Mouse (Mus musculus) G1E (cell line): ENCODE data around the gene Srrm2. TPM values are rescaled to one million over a fixed set of nuclear protein-coding genes. Genes with fewer than 3 reads are reported as not detected.

Source experiments
- ATAC-seq: 2 replicates; pipeline ENCODE4 v1.8.0; 2016; ENCODE audit warnings: mild to moderate bottlenecking; ENCODE audit not compliant: insufficient number of reproducible peaks, poor library complexity, low FRiP score, severe bottlenecking; ENCODE audit errors: extremely low read depth
- DNase-seq: peaks from one replicate; pipeline ENCODE4 v3.0.0; 2012; ENCODE audit warnings: low spot score
- H3K27me3 ChIP-seq: 2 replicates; pipeline ENCODE4 v1.6.1; 2012; ENCODE audit warnings: mild to moderate bottlenecking, low read length, inconsistent platforms; ENCODE audit not compliant: insufficient read depth
- H3K36me3 ChIP-seq: replicated peaks from 2 replicates; pipeline ENCODE3; 2012; ENCODE audit warnings: mild to moderate bottlenecking, inconsistent platforms
- H3K4me1 ChIP-seq: 2 replicates; pipeline ENCODE4 v1.6.1; 2012; ENCODE audit warnings: low read depth, low read length, inconsistent platforms, mixed read lengths; ENCODE audit not compliant: insufficient read depth
- H3K4me3 ChIP-seq: 2 replicates; pipeline ENCODE4 v1.5.1; 2012; ENCODE audit warnings: low read depth, mild to moderate bottlenecking, inconsistent platforms, low read length, moderate library complexity, mixed read lengths
- H3K9me3 ChIP-seq: replicated peaks from 2 replicates; pipeline ENCODE4 v1.6.1; 2012; ENCODE audit warnings: inconsistent platforms
- CTCF ChIP-seq: IDR thresholded peaks from 2 replicates; pipeline ENCODE4 v1.5.1; 2012; ENCODE audit warnings: low read depth, low read length, inconsistent platforms, mixed read lengths
- GATA1 ChIP-seq: IDR thresholded peaks from 2 replicates; pipeline ENCODE4 v1.6.1; 2012; ENCODE audit warnings: borderline replicate concordance, low read length, inconsistent platforms, mixed read lengths
- GATA2 ChIP-seq: IDR thresholded peaks from 2 replicates; pipeline ENCODE4 v1.6.1; 2012; ENCODE audit warnings: low read depth, low read length, inconsistent platforms, borderline replicate concordance
- POLR2AphosphoS5 ChIP-seq: IDR thresholded peaks from 2 replicates; pipeline ENCODE4 v1.6.1; 2012; ENCODE audit warnings: low read depth, low read length, inconsistent platforms; ENCODE audit not compliant: insufficient replicate concordance
- TAL1 ChIP-seq: conservative IDR thresholded peaks from 2 replicates; pipeline ENCODE4 v1.6.1; 2012; ENCODE audit warnings: low read depth, low read length, inconsistent platforms, mixed read lengths
- polyA plus RNA-seq: library from polyadenylated mRNA; stranded (reverse); fragments of >175 nt; gene quantifications from 2 replicates; pipeline ENCODE4 v1.2.3, GENCODE M21; 2012
- total RNA-seq, 2 experiments: library from RNA; stranded (forward) in 1 of 2; stranded (reverse) in 1 of 2; fragments of 200-1000 nt in 1 of 2; fragments of >200 nt in 1 of 2; fragmentation: Nextera tagmentation in 1 of 2; gene quantifications; 2 replicates each; pipeline ENCODE4 v1.2.3; 2014 to 2017

The Srrm2 gene
- total RNA-seq (2014; fragmentation: Nextera tagmentation) (1,039 and 1,150 TPM in 2 replicates), total RNA-seq (2017) (66.6 and 86.7 TPM in 2 replicates), polyA plus RNA-seq (141 and 329 TPM in 2 replicates)

- Histone ChIP-seq H3K4me1 (no peaks in the 10 kb centered on the region), H3K27me3 (peaks cover 44% of the 10 kb centered on the region), H3K9me3 (no peaks in the 10 kb centered on the region), H3K36me3 (no peaks in the 10 kb centered on the region), H3K4me3 (no peak within 1 kb of the TSS)
- TF ChIP-seq GATA1 (no peak), CTCF (no peak), POLR2AphosphoS5 (no peak), TAL1 (no peak), GATA2 (no peak)
- no peak for DNase-seq
- no peak for ATAC-seq
These were observed at the start of gene Srrm2 for GRCm38 (mm10) chr17:23790269-23791078. Gene Srrm2 (plus strand): TSS chr17:23790532.

DNA sequence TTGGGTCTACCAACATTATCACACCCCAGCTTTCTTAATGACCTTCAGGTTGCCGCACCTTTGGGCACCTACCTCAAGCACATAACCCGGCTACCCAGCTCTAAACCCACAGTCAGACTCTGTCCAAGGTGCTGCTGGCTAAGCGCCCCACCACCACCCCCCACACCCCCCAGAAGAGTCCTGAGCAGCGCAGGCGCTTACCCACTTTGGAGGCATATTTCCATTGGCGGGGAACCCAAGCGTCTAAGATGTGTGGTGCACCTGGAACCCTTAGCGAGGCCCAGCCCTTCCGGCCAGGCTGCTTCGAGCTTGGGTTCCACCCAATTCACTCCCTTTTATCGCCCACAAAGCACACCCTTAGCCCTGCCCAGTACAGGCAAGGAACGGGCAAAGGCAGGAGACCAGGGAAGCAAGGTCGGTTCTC lies 49.7 kb upstream of the Srrm2 start, which contains the start of gene Paqr4:
Gene Paqr4 (minus strand): TSS at position 270 of the 424 bp plus-strand sequence.
- Histone ChIP-seq H3K36me3 (peaks cover 22% of the 10 kb centered on the region), H3K9me3 (no peaks in the 10 kb centered on the region), H3K4me1 (peaks cover 43% of the 10 kb centered on the region), H3K4me3 (peak within 1 kb of the TSS; percentile 70), H3K27me3 (peaks cover 75% of the 10 kb centered on the region)
- no peak for DNase-seq
- TF ChIP-seq CTCF = no peak
- ATAC-seq = peak; percentile 24; the same call in 1 of the 2 replicates

- Histone ChIP-seq H3K9me3 (no peaks in the 10 kb centered on the region), H3K4me3 (no peak overlapping the region), H3K27me3 (peaks cover 83% of the 10 kb centered on the region), H3K36me3 (peaks cover 12% of the 10 kb centered on the region), H3K4me1 (peaks cover 52% of the 10 kb centered on the region)
- DNase-seq (no peak), ATAC-seq (no peak)
- TF ChIP-seq GATA2 = no peak
- no peak for TF ChIP-seq POLR2AphosphoS5
- TF ChIP-seq TAL1 = no peak
- no peak for TF ChIP-seq CTCF
- TF ChIP-seq GATA1 = no peak
These were observed 48.7 kb upstream of the Srrm2 start for GRCm38 (mm10) chr17:23741359-23742209.

- Histone ChIP-seq H3K4me3 (no peak overlapping the region), H3K4me1 (peaks cover 57% of the 10 kb centered on the region), H3K9me3 (no peaks in the 10 kb centered on the region), H3K36me3 (peaks cover 5% of the 10 kb centered on the region), H3K27me3 (peaks cover 88% of the 10 kb centered on the region)
- TF ChIP-seq GATA2 (no peak), POLR2AphosphoS5 (no peak), CTCF (no peak), TAL1 (no peak), GATA1 (no peak)
- DNase-seq (no peak), ATAC-seq (no peak)
These were observed 48.0 kb upstream of the Srrm2 start for GRCm38 (mm10) chr17:23742210-23742793.

- Histone ChIP-seq H3K9me3 (no peaks in the 10 kb centered on the region), H3K27me3 (peaks cover 86% of the 10 kb centered on the region), H3K4me1 (peaks cover 56% of the 10 kb centered on the region), H3K4me3 (no peak overlapping the region), H3K36me3 (no peaks in the 10 kb centered on the region)
- TF ChIP-seq GATA2 = no peak
- DNase-seq (no peak), ATAC-seq (no peak)
These were observed 47.4 kb upstream of the Srrm2 start for GRCm38 (mm10) chr17:23742941-23743340.

DNA sequence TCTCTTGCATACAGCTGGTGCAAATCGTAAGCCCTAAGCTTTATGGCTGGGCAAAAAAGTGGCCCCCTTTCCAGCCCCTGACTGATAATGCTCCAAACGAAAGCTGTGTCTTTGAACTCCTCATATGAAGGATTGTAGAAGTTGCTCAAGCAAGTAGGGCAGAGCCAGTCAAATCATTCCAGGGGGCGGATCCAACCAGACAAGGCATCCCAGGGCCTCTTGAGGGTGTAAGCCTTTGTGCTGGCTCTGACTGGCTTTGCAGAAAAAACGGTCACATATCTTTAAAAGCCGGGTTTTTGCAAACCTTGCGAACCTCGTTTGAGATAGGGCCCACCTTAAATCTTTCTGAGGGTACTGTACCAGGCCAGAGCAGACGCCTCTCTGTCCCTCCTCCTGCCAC lies 46.3 kb upstream of the Srrm2 start:
- Histone ChIP-seq H3K9me3 (no peaks in the 10 kb centered on the region), H3K27me3 (peaks cover 80% of the 10 kb centered on the region), H3K4me1 (peaks cover 66% of the 10 kb centered on the region), H3K4me3 (no peak overlapping the region), H3K36me3 (no peaks in the 10 kb centered on the region)
- DNase-seq (no peak), ATAC-seq (no peak)
- TF ChIP-seq POLR2AphosphoS5 (no peak), CTCF (no peak), GATA1 (no peak), GATA2 (no peak), TAL1 (no peak)
